Mouse (Mus musculus): Measurements from ENCODE around the gene Wwc2. TPM values are rescaled to one million over a fixed set of nuclear protein-coding genes. Genes with fewer than 3 reads are reported as not detected.

Wwc2 gene
- total and polyA plus RNA-seq, 2 experiments from 2014 or later, result 8.2 to 18.5 TPM

DNA sequence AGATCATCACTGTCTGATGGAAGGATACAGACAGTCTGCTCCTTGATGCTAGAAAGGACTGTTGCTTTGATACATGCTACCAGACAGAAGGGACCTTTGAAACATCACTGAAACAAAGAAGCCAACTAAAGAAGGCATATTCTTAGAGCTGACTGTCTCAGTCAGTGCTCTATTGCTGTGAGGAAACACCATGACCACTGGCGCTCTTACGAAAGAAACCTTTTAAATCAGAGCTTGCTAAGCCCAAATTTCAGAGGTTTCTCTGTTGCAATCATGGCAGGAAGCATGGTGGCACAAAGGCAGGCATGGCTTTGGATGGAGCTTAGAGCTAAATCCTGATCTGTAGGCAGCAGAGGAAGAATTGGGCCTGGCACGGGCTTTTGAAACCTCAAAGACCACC is 98.3 kb downstream of the Wwc2 start:
- Histone ChIP-seq H3K27ac (ENCODE audit: low read depth) (no peak overlapping the region), H3K36me3 (replicated peaks; ENCODE audit: control insufficient read depth, insufficient read depth, low read length) (peaks cover 32% of the 10 kb centered on the region), H3K4me2 (ENCODE audit: low read depth, low read length) (no peak overlapping the region), H3K9ac (replicated peaks; ENCODE audit: low read depth, low read length) (no peak overlapping the region), H3K4me1 (ENCODE audit: control insufficient read depth, insufficient read depth) (peaks cover 9% of the 10 kb centered on the region), H3K27me3 (ENCODE audit: control insufficient read depth, insufficient read depth, low read length) (no peaks in the 10 kb centered on the region), H3K9me3 (replicated peaks; ENCODE audit: control insufficient read depth, low read length) (no peaks in the 10 kb centered on the region), H3K4me3 (ENCODE audit: low read depth, low read length) (no peak overlapping the region)
- 97% methylated on average over 3 of the region's 3 CpGs for WGBS
- no peak for DNase-seq (ENCODE audit: low spot score)
- no peak for ATAC-seq (ENCODE audit: insufficient read depth, low read depth)
- TF ChIP-seq EP300 (IDR thresholded peaks at IDR 0.05; ENCODE audit: low read depth) (no peak), CTCF (IDR thresholded peaks at IDR 0.05; ENCODE audit: low read depth) (no peak)

DNA sequence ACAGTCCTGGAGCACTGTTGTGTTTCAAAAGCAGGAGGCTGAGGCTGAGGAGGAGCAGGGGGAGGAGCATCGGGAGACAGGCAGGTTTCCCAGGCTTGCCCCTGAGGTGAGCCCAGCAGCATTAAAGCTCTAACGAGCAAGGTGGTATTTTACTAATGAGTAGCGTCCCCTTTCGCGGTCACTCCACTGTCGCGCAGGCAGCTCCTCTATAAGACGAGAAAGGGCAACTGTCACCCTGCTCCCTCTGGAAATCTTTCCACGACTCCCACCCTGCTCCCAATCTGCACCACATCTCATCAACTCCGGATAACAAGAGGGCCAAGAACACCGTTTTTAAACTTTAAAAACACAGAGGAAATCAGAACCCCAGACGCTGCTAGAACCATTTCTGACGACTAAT is 99.1 kb downstream of the Wwc2 start:
- Histone ChIP-seq H3K27ac (ENCODE audit: low read depth) (no peak overlapping the region), H3K27me3 (ENCODE audit: control insufficient read depth, insufficient read depth, low read length) (no peaks in the 10 kb centered on the region), H3K4me3 (ENCODE audit: low read depth, low read length) (no peak overlapping the region), H3K36me3 (replicated peaks; ENCODE audit: control insufficient read depth, insufficient read depth, low read length) (peaks cover 25% of the 10 kb centered on the region), H3K9ac (replicated peaks; ENCODE audit: low read depth, low read length) (no peak overlapping the region), H3K4me2 (ENCODE audit: low read depth, low read length) (no peak overlapping the region), H3K9me3 (replicated peaks; ENCODE audit: control insufficient read depth, low read length) (no peaks in the 10 kb centered on the region), H3K4me1 (ENCODE audit: control insufficient read depth, insufficient read depth) (peaks cover 13% of the 10 kb centered on the region)
- no peak for ATAC-seq (ENCODE audit: insufficient read depth, low read depth)
- WGBS, result 64% methylated on average over 13 of the region's 13 CpGs
- TF ChIP-seq CTCF (IDR thresholded peaks at IDR 0.05; ENCODE audit: low read depth) (no peak), EP300 (IDR thresholded peaks at IDR 0.05; ENCODE audit: low read depth) (no peak)
- no peak for DNase-seq (ENCODE audit: low spot score)

DNA sequence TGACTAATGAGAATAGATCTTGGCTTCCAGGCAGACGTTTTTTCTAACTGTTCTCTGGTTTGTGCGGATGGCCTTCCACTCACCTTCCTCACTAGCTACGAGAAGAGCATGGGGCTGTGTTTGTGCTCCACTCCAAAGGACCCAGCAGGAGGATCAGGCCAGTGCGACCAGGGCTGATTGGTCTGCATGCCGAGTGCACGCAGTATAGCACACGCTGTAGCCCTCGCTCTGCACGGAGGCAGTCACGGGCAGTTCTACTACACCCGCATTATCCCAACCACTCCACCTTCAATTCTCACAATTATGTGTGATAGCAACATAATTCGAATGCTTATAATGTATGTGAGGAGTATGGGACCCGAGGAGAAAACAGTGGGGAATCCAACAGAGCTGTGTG is 99.9 kb downstream of the Wwc2 start:
- Histone ChIP-seq H3K4me2 (ENCODE audit: low read depth, low read length) (no peak overlapping the region), H3K4me1 (ENCODE audit: control insufficient read depth, insufficient read depth) (peaks cover 13% of the 10 kb centered on the region), H3K36me3 (replicated peaks; ENCODE audit: control insufficient read depth, insufficient read depth, low read length) (peaks cover 26% of the 10 kb centered on the region), H3K9ac (replicated peaks; ENCODE audit: low read depth, low read length) (no peak overlapping the region), H3K4me3 (ENCODE audit: low read depth, low read length) (no peak overlapping the region), H3K27ac (ENCODE audit: low read depth) (no peak overlapping the region), H3K9me3 (replicated peaks; ENCODE audit: control insufficient read depth, low read length) (no peaks in the 10 kb centered on the region), H3K27me3 (ENCODE audit: control insufficient read depth, insufficient read depth, low read length) (no peaks in the 10 kb centered on the region)
- no peak for DNase-seq (ENCODE audit: low spot score)
- TF ChIP-seq CTCF (IDR thresholded peaks at IDR 0.05; ENCODE audit: low read depth) (no peak), EP300 (IDR thresholded peaks at IDR 0.05; ENCODE audit: low read depth) (no peak)
- WGBS, result 81% methylated on average over 13 of the region's 13 CpGs
- ATAC-seq (ENCODE audit: insufficient read depth, low read depth), result no peak

DNA sequence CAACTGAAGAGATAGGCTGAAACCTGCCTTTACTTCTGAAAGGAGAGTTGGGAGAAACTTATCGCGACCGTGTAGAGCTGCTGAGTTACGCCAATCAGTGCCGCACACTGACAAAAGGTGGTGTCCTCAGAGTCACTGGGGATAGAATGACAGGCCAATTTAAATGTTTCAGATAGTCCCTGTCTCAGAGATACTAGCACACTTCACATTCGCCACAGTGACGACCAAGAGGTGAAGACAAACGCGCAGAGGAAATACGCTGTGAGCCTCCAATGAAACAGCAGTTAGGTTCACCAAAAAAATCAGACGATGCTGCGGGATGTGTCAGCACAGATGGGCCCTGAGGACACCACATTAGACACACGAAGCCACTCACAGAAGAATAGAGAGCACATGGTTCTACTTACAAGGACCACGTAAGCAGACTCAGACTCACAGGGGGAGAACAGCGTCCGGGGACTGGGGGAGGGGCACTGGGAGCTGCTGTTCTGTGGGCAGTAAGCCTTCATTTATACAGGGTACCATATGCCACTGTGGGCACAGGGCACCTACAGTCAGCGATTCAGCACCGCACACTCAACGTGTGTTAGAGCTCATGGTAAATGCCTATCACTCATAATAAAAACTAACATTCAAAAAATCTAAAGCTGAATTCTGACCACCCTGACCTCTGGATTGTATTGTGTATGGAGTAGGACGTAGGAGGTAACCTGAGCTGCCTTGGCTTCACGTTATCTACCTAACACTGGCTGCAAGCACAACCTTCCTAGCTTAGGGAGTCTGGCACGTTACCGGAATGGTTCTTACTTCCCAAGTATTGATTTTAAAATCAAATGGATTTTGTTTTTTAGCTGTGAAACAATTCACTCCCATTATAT is 100.5 kb downstream of the Wwc2 start:
- Histone ChIP-seq H3K9ac (replicated peaks; ENCODE audit: low read depth, low read length) (no peak overlapping the region), H3K9me3 (replicated peaks; ENCODE audit: control insufficient read depth, low read length) (no peaks in the 10 kb centered on the region), H3K4me2 (ENCODE audit: low read depth, low read length) (no peak overlapping the region), H3K4me1 (ENCODE audit: control insufficient read depth, insufficient read depth) (peaks cover 13% of the 10 kb centered on the region), H3K27me3 (ENCODE audit: control insufficient read depth, insufficient read depth, low read length) (no peaks in the 10 kb centered on the region), H3K4me3 (ENCODE audit: low read depth, low read length) (no peak overlapping the region), H3K36me3 (replicated peaks; ENCODE audit: control insufficient read depth, insufficient read depth, low read length) (peaks cover 30% of the 10 kb centered on the region), H3K27ac (ENCODE audit: low read depth) (no peak overlapping the region)
- peak; percentile 18 for DNase-seq (ENCODE audit: low spot score)
- 55% methylated on average over 23 of the region's 23 CpGs for WGBS
- TF ChIP-seq EP300 (IDR thresholded peaks at IDR 0.05; ENCODE audit: low read depth) (no peak), CTCF (IDR thresholded peaks at IDR 0.05; ENCODE audit: low read depth) (no peak)
- peak; percentile 39; the same call in 1 of the 2 replicates for ATAC-seq (ENCODE audit: insufficient read depth, low read depth)

DNA sequence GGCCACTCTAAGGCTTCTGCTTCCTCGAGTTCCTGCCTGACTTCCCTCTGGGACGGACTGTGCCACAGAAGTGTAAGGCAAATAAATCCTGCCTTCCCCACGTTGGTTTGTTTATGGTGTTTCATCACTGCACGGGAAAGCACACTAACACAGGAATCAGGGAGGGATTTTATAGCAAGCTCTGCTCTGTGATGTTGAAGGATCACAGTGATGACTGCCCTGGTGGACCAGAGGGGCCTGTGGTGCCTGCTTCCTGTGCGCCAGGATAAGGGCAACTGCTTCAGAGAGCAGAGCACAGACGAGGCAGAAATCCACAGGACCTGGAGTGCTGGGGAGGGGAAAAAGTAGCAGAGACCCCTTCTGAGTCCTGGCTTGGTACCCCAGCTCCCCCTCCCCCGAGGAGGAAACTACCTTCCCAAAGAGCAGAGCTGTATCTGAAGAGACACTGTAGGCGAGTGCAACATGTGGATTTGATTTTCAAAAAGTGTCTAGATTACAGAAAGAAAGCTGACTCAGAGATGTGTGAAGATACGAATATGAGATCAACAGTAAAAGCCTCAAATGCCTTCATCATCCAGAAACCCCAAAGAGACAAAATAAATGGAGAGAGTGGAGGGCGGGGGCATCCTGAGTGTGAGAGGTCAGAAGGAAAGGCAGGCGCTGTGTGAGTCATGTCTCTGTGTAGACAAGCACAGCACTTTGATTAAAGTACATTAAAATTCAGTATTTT is 101.7 kb downstream of the Wwc2 start:
- no peak overlapping the region for H3K27ac ChIP-seq (ENCODE audit: low read depth)
- ATAC-seq (ENCODE audit: insufficient read depth, low read depth), result no peak
- H3K4me2 ChIP-seq (ENCODE audit: low read depth, low read length), result no peak overlapping the region
- no peak overlapping the region for H3K9ac ChIP-seq (replicated peaks; ENCODE audit: low read depth, low read length)
- no peaks in the 10 kb centered on the region for H3K9me3 ChIP-seq (replicated peaks; ENCODE audit: control insufficient read depth, low read length)
- no peaks in the 10 kb centered on the region for H3K27me3 ChIP-seq (ENCODE audit: control insufficient read depth, insufficient read depth, low read length)
- H3K4me1 ChIP-seq (ENCODE audit: control insufficient read depth, insufficient read depth), result peaks cover 13% of the 10 kb centered on the region
- H3K36me3 ChIP-seq (replicated peaks; ENCODE audit: control insufficient read depth, insufficient read depth, low read length), result peaks cover 31% of the 10 kb centered on the region
- WGBS, result 72% methylated on average over 11 of the region's 11 CpGs
- no peak overlapping the region for H3K4me3 ChIP-seq (ENCODE audit: low read depth, low read length)
- no peak for DNase-seq (ENCODE audit: low spot score)
- no peak for TF ChIP-seq CTCF (IDR thresholded peaks at IDR 0.05; ENCODE audit: low read depth)
- no peak for TF ChIP-seq EP300 (IDR thresholded peaks at IDR 0.05; ENCODE audit: low read depth)
